Mouse (Mus musculus) 416B (cell line): ENCODE results near the gene Srsf1.
A peak's percentile ranks its signal among the peaks of the same experiment; 100 is the strongest.

Experiments
- DNase-seq: peaks from one replicate; pipeline ENCODE4 v3.0.0; 2011; ENCODE audit warnings: low read depth

Gene Srsf1

DNA sequence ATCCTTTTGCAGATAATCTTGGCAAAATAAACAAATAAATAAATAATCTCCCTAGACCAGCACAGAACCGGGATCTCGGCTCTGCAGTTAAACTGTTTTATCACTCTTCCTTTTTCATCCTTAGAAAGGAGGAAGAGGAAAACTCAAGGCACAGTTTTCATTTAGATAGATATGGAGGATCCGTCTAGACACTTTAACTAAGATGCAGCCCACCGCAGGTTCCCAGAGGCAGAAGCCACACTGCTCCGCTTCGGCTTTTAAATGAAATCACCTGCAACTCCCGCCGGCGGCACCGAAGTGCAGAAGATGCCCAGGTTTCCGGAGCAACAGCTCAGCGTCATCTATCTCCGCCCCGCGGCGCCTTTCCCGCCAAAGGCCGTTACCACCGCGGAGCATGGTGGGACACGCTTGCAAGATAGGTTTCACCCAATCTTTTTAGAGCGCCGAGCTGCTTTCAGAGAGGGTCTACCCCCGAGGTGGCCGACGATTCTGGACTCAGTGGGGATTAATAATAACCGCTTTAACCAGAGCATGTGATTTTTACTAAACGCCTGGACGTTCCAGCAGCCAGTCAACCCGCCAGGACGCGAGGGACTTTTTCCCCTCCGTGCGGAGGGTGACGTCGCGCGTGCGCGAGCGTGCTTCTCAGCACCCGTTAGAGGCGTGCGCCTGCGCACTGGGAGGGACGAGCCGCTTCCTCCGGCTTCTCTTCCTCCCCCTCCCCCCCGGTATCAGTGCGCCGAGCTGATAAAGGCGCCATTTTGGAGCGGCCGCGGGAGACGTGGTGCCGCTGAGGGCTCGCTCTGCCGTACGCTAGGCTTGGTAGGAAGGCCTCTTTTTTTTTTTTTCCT is at the start of gene Srsf1:
Srsf1 (plus strand) TSS at position 430 of the 851 bp plus-strand sequence.
- DNase-seq: peak; percentile 99

GRCm38 (mm10) chr11:87999751-88000150 is 47.4 kb upstream of the Srsf1 start:
- no peak for DNase-seq

DNA sequence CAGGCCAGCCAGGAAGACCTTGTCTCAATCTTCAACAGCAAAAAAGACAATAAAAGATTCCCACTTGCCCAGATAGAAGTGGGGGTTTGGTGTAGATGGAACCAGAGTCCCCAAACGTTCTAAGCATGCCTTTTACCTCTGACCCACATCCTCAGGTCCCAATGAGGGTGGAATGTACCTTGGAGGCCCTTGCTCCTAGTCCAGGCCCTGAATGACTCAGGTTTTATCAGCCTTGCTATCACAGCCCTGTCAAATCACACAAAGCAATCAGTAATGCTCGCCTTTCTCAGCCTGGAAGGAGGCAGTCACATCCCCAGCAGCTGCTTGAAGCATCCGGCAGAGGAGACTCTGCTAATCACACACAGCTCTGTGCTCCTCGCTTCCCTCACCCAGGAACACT is 44.4 kb upstream of the Srsf1 start:
- no peak for DNase-seq

DNA sequence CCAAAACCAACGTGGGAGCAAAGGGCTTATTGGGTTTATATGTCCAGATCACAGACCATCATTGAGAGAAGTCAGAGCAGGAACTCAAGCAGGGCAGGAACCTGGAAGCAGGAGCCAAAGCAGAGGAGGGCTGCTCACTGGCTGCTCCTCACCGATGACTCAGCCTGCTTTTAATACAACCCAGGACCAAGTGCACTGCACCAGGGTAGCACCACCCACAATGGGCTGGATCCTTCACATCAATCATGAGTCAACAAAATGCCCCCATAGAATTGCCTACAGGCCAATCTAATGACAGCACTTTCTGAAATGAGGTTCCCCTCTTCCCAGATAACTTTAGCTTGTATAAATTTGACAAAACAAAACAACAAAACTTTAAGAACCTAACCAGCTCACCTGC is 43.0 kb upstream of the Srsf1 start:
- peak; percentile 46 for DNase-seq

DNA sequence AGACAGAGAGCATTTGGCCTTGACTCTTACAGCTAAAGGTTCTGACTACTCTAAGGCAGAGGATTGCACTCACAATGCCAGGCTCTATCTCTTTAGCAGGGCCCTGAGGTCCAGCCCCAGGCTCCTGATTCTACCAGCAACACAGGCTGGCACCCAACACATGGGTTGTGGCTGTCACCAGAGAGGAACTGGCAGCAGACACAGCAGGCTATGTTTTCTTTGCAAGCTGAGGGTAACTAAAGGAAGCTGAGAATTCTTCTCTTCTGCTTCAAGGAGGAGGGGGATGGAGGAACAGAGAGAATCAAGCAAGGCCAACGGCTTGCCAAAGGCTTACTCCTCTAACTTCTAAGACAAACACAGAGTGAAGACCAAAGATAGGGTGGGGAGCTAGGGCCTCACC is 38.5 kb upstream of the Srsf1 start:
- no peak for DNase-seq

DNA sequence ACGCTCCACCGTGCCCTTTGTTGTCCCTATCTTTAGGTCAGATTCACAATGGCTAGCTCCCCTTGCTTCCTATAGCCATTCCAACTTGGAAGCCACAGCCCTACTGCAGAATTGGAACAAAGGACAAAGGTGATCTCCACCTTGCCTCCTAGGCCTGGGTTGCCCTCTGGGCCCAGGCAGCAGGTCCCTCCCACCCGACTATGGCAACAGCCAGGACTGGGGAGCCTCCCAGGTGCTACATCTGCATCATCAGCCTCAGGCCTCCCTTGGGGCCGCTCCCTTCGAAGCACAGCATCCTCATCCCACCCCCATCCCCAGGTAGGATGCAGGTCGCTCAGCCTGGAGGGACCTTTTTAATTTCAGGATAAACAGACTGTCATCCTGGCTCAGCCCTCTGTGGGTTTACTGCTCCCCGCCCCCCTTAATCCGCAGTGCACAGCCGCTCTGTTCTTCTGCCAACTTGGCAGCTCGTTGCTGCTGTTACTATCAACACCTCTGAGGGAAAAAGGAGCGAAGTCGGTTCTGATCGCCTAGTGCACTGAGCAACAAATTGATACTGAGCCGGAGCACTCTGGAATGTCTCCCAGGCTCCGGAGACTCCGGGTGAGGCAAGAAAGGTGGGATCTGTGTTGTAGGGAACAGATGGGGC is 37.5 kb upstream of the Srsf1 start:
- DNase-seq: no peak

GRCm38 (mm10) chr11:88011208-88011913 is 35.8 kb upstream of the Srsf1 start:
- no peak for DNase-seq

- DNase-seq: no peak
These were observed 35.2 kb upstream of the Srsf1 start for GRCm38 (mm10) chr11:88011914-88012419.

GRCm38 (mm10) chr11:88012621-88013244 is 34.4 kb upstream of the Srsf1 start:
- DNase-seq: no peak

GRCm38 (mm10) chr11:88013632-88014031 is 33.5 kb upstream of the Srsf1 start:
- no peak for DNase-seq

GRCm38 (mm10) chr11:88015161-88015560 is 32.0 kb upstream of the Srsf1 start:
- DNase-seq: no peak

- DNase-seq: no peak
These were observed 31.4 kb upstream of the Srsf1 start for GRCm38 (mm10) chr11:88015795-88016194.

GRCm38 (mm10) chr11:88023933-88024332 is 23.2 kb upstream of the Srsf1 start:
- DNase-seq: no peak

GRCm38 (mm10) chr11:88027391-88028035 is 19.7 kb upstream of the Srsf1 start:
- DNase-seq: no peak

- no peak for DNase-seq
These were observed 18.9 kb upstream of the Srsf1 start for GRCm38 (mm10) chr11:88028193-88028684.

- DNase-seq: no peak
These were observed 17.0 kb upstream of the Srsf1 start for GRCm38 (mm10) chr11:88030219-88030618.

DNA sequence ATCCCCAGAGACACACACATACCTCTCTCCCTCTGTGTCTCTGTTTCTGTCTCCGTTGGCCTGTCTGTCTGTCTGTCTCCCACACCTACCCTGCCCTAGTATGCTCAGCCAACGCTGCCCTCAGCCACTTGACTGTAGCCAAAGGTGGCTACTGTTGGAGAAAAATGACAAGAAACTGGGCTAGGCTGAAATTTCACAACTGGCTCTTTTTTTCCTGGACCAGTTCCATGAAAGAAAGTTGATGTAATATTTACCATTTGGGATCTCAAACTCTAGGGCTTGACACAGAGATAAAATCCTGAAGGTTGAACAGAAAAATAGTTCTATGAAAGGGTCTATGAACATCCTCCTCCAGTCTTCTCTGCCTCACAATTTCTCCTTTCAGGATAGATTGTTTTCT is 16.3 kb upstream of the Srsf1 start:
- no peak for DNase-seq

- DNase-seq: no peak
These were observed 15.4 kb upstream of the Srsf1 start for GRCm38 (mm10) chr11:88031753-88032152.

- DNase-seq: no peak
These were observed 11.2 kb upstream of the Srsf1 start for GRCm38 (mm10) chr11:88035970-88036369.

DNA sequence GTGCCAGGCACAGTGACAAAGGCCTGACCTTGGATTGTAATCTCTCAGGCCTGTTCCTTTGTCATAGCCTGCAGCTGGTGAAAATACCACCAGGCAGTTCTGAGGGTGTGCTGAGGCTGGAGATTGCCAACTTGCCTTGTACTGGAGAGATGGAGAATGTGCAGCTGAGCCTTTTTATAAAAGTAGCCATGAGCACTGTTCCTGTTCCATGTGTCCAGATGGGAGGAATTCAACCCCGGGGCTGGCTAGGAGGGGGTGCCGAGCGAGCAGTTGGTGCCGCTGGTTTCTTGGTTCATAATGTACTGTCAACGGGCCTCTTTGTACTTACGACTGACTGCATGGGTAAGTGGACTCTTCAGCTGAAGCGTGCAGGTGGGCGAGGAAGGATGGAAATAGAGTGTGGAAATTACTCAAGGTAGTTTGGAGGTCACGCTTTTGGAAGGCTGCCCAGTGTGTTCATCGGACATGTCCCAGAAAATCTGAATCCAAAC is 10.4 kb upstream of the Srsf1 start:
- DNase-seq: no peak

DNA sequence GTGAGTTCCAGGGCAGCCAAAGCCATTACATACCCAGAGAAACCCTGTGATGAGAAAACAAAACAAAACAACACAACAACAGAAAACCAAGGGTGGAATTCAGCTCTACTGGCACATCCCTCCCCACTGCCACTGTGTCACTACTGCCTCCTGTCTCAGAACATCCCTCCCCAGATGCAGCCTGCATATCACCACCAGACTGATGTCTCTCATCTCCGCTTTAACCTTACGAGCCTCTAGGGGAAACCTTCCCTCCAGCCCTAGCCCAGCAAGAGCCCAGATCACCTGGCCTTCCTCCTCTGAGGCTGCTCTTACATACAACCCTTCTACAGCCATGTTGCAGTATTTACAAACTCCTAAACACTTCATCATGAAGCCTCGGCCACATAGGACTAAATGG is 9.8 kb upstream of the Srsf1 start:
- DNase-seq: no peak
